Mouse (Mus musculus) cortical plate, adult 2 months (tissue): ENCODE results near the gene Baz2b. TPM values are rescaled to one million over a fixed set of nuclear protein-coding genes. Genes with fewer than 3 reads are reported as not detected.
A peak's percentile ranks its signal among the peaks of the same experiment; 100 is the strongest.

Source experiments
- H3K27ac ChIP-seq: fragments of 200-500 bp; 2 replicates; pipeline ENCODE4 v1.5.1; 2012; ENCODE audit warnings: low read length, control low read depth, inconsistent platforms; ENCODE audit not compliant: insufficient read depth
- H3K4me1 ChIP-seq: fragments of 200-500 bp; 2 replicates; pipeline ENCODE4 v1.6.1; 2011; ENCODE audit warnings: low read length; ENCODE audit not compliant: control insufficient read depth, insufficient read depth
- H3K4me3 ChIP-seq: fragments of 200-500 bp; 2 replicates; pipeline ENCODE4 v1.5.1; 2011; ENCODE audit warnings: mild to moderate bottlenecking, low read length, control low read depth; ENCODE audit not compliant: insufficient read depth
- CTCF ChIP-seq: fragments of 200-500 bp; IDR thresholded peaks from 2 replicates; pipeline ENCODE4 v1.5.1; 2011; ENCODE audit warnings: mild to moderate bottlenecking, control low read depth, low read length; ENCODE audit not compliant: insufficient read depth; ENCODE audit errors: extremely low read depth
- POLR2A ChIP-seq: fragments of 200-500 bp; IDR thresholded peaks from 2 replicates; pipeline ENCODE4 v1.6.1; 2011; ENCODE audit warnings: mild to moderate bottlenecking, low read length, control low read depth; ENCODE audit not compliant: insufficient read depth; ENCODE audit errors: extremely low read depth
- polyA plus RNA-seq: library from polyadenylated mRNA; depleted of rRNA; stranded (reverse); fragments of >200 nt; gene quantifications from 2 replicates; pipeline ENCODE4 v1.2.3, GENCODE M21; 2012; rRNA removed

Gene Baz2b
- polyA plus RNA-seq, result 26.5 and 31.1 TPM in 2 replicates

DNA sequence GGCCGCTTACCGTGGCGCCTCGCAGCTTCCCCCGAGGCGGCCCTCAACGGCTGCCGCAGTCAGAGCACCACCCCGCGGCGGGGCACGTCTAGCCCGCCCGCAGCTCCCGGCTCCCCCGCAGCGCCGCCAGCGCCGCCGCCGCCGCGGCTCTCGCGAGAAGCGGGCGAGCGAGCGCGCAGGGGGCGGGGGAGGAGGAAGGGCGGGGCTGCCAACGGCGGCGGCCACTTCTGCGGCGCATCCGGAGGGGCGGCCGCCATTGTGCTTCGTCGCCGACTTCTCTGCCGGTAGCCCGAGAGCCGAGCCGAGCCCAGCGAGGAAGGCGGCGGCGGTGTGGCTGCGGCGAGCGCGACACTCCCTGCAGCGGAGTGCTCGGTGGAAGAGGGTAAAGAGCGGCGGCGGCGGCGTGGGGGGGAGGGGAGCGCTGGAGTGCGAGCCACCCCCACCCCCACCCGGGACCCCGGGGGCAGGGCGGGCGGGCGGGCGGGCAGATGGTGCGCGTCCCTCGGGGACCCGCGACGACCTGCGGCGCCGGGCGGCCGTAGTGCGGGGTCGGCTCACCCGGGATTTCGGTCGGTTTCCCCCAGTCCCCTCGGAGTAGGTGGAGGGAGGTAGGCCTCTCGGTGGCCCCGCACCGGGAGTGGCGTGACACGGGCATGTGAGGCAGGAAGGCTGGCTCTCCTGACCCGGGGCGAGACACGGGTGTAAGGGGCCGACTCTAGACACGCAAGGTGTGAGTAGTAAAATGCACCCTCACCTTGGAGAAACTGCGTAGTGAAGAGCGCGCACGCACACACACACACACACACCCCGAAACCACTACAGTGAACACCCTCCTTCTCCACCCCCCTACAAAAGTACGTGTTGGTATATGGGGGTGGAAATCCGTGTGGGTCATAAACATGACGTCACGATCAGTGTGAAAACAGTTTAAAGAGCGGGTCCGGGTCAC lies at the start of gene Baz2b, which contains the start of gene March7:
Baz2b (minus strand) TSS at position 137 of the 949 bp plus-strand sequence.
March7 (plus strand) TSS at position 185 of the 949 bp plus-strand sequence.
- peaks cover 10% of the 10 kb centered on the region for H3K4me1 ChIP-seq
- H3K27ac ChIP-seq, result peak within 1 kb of the TSS; percentile 99
- peak within 1 kb of the TSS; percentile 99 for H3K4me3 ChIP-seq
- TF ChIP-seq POLR2A (no peak), CTCF (no peak)

DNA sequence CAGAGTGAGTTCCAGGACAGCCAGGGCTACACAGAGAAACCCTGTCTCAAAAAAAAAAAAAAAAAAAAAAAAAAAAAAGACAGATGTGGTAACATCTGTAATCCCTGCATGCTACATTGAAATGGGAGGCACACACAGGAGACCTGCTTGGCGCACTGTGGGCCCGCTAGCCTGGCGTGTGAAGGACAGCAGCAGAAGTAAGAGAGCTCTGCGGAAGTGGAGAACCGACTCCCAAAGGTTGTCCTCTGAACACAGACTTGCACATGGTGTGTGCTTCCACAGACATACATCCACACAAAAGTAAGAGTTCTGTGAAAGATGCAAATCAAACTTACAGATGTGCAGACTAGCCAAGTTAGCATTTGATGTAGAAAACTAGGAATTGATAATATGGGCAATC lies 49.5 kb upstream of the Baz2b start:
- TF ChIP-seq CTCF, result no peak
- TF ChIP-seq POLR2A, result no peak
- Histone ChIP-seq H3K4me1 (no peaks in the 10 kb centered on the region), H3K4me3 (no peak overlapping the region), H3K27ac (no peak overlapping the region)

GRCm38 (mm10) chr2:60256751-60257150 lies 47.1 kb upstream of the Baz2b start:
- no peak for TF ChIP-seq POLR2A
- TF ChIP-seq CTCF, result no peak
- no peak overlapping the region for H3K4me3 ChIP-seq
- no peak overlapping the region for H3K27ac ChIP-seq
- H3K4me1 ChIP-seq, result no peaks in the 10 kb centered on the region; the same call in 1 of the 2 replicates

- Histone ChIP-seq H3K27ac (no peak overlapping the region), H3K4me1 (no peaks in the 10 kb centered on the region; the same call in 1 of the 2 replicates), H3K4me3 (no peak overlapping the region)
- TF ChIP-seq POLR2A (no peak), CTCF (no peak)
Measured at GRCm38 (mm10) chr2:60253506-60253905, 43.9 kb upstream of the Baz2b start.

DNA sequence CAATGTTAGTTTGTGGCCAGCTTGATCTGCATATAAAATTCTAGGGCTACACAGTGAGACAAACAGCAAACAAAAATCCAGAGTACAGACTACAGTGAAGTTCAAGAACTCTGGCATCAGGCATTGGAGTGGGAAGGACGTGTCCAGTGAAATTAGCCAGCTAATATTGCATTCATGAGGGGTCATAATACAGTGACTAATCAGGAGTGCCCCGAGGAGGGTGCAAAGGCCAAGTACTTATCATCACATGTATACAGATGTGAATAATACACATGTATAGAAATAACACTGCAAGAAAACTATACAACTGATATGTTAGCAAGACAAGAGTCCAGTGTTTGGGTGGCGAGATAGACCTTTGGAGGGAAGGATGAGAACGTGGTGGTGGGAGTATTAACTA lies 43.1 kb upstream of the Baz2b start:
- Histone ChIP-seq H3K4me1 (no peaks in the 10 kb centered on the region; the same call in 1 of the 2 replicates), H3K4me3 (no peak overlapping the region), H3K27ac (peak overlapping the region; percentile 35; the same call in 1 of the 2 replicates)
- no peak for TF ChIP-seq POLR2A
- TF ChIP-seq CTCF, result no peak

DNA sequence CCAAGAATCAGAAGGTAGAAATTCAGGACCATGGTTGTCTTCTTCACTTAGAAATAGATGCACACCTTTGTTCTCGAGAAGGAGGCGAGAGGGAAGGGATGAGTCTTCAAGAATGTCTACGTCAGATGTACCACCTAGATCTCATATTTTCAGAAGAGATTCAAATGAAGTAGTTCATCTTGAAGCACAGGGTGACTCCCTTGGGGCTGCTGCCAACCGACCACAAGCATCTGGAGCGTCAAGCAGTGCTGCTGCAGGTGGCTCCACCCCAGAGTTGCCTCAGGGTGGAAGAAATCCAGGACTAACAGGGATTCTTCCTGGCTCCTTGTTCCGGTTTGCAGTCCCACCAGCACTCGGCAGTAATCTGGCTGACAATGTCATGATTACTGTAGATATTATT lies 24.9 kb upstream of the Baz2b start:
- Histone ChIP-seq H3K4me1 (no peaks in the 10 kb centered on the region), H3K4me3 (no peak overlapping the region), H3K27ac (no peak overlapping the region)
- no peak for TF ChIP-seq CTCF
- TF ChIP-seq POLR2A, result no peak

- TF ChIP-seq POLR2A, result no peak
- no peak for TF ChIP-seq CTCF
Measured at GRCm38 (mm10) chr2:60233147-60233546, 23.5 kb upstream of the Baz2b start.

DNA sequence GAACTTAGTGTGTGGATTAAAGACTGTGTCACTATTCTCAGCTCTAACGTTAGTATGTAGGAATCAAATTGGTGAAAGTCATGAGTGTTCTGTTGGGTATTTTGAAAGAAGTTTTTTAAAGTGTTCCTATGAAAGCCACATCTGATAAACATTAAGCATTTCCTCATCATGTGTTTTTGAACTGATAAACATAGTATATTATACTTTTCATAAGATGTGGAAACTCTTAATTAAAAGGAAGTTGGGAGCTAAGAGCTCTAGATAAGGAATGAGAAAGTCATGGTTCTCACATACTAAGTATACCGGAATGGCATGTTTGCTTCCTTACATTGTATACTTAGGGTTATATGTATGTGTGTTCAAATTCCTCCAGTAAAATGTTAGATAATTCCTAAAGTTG lies 20.7 kb upstream of the Baz2b start:
- no peak overlapping the region for H3K4me3 ChIP-seq
- TF ChIP-seq CTCF, result no peak
- no peak for TF ChIP-seq POLR2A
- no peaks in the 10 kb centered on the region for H3K4me1 ChIP-seq
- no peak overlapping the region for H3K27ac ChIP-seq

More at GRCm38 (mm10) chr2:60233147-60233546, 23.5 kb upstream of the Baz2b start:
- no peak overlapping the region for H3K27ac ChIP-seq
- no peak overlapping the region for H3K4me3 ChIP-seq
- H3K4me1 ChIP-seq, result no peaks in the 10 kb centered on the region

DNA sequence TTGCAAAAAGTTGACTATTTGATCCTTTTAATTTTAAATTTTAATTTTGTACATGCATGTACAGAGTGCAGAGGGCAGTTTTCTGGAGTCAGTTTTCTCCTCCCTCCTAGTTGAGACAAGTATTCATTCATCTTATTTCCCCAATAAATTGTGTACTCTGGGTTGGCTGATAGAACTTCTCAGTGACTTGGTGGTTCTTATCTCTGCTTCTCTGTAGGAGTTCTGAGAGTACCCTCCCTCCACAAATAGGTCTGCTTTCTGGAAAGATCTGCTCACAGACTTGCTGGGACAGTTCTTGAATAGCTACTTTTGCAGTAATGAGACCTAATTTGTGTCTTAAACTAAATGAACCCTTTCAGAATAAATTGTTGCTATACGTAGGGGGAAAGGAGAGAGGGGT lies 18.8 kb upstream of the Baz2b start:
- no peak overlapping the region for H3K27ac ChIP-seq
- no peak for TF ChIP-seq POLR2A
- H3K4me3 ChIP-seq, result no peak overlapping the region
- peaks cover 3% of the 10 kb centered on the region; the same call in 1 of the 2 replicates for H3K4me1 ChIP-seq

DNA sequence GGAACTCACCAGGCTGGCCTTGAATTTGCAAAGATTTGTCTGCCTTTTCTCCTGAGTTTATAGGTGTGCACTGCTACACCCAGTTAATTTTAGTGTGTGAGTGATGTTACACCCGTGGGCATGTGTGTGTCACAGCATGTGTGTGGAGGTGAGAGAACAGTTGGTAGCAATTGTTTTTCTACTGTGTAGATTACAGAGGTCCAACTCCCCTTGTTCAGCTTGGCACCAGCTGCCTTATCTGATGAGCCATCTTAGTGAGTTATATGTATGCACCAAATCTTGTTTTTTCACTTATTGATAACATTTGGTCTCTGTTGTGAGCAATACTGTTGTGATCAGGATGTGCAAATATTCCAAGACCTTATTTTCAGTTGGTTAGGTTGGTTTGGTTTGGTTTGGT lies 13.8 kb upstream of the Baz2b start:
- Histone ChIP-seq H3K4me3 (no peak overlapping the region), H3K27ac (no peak overlapping the region), H3K4me1 (peaks cover 8% of the 10 kb centered on the region; the same call in 1 of the 2 replicates)
- TF ChIP-seq CTCF (no peak), POLR2A (no peak)
